Mouse (Mus musculus) midbrain, embryonic 14.5 days (tissue): ENCODE measurements at regions not wholly inside any gene's neighbourhood (a gene's known extent, or its start where the extent isn't known, plus 50 kb on each side); places are given as distances from the start of the nearest gene placed in this dataset.

Experiments
- ATAC-seq: fragments of 200-750 bp; cut with Nextera tagmentation; 2 replicates; pipeline ENCODE4 v1.8.0; 2017; ENCODE audit warnings: moderate number of reproducible peaks, moderate library complexity; ENCODE audit not compliant: low FRiP score, low TSS enrichment
- DNase-seq: peaks from one replicate; pipeline ENCODE4 v3.0.0-alpha.2; 2015
- H3K27ac ChIP-seq: fragments of 300-500 bp; sonication (generic); replicated peaks from 2 replicates; pipeline ENCODE4 v1.5.1; 2014; ENCODE audit warnings: mild to moderate bottlenecking, low read depth, low read length, moderate library complexity
- H3K27me3 ChIP-seq: fragments of 300-500 bp; sonication (generic); 2 replicates; pipeline ENCODE4 v1.6.1; 2014; ENCODE audit warnings: low read length, control low read depth, mixed read lengths; ENCODE audit not compliant: control insufficient read depth, insufficient read depth
- H3K36me3 ChIP-seq: fragments of 300-500 bp; sonication (generic); 2 replicates; pipeline ENCODE4 v1.6.1; 2014; ENCODE audit warnings: low read length, control low read depth; ENCODE audit not compliant: control insufficient read depth, insufficient read depth
- H3K4me1 ChIP-seq: fragments of 300-500 bp; sonication (generic); 2 replicates; pipeline ENCODE4 v1.6.1; 2014; ENCODE audit warnings: mild to moderate bottlenecking, antibody characterized with exemption, low read length, control low read depth; ENCODE audit not compliant: control insufficient read depth, insufficient read depth
- H3K4me2 ChIP-seq: fragments of 300-500 bp; sonication (generic); 2 replicates; pipeline ENCODE4 v1.6.1; 2014; ENCODE audit warnings: mild to moderate bottlenecking, low read length, moderate library complexity
- H3K4me3 ChIP-seq: fragments of 300-500 bp; sonication (generic); replicated peaks from 2 replicates; pipeline ENCODE4 v1.5.1; 2014; ENCODE audit warnings: low read depth, low read length
- H3K9ac ChIP-seq: fragments of 300-500 bp; sonication (generic); replicated peaks from 2 replicates; pipeline ENCODE4 v1.6.1; 2014; ENCODE audit warnings: mild to moderate bottlenecking, low read length, moderate library complexity
- H3K9me3 ChIP-seq: fragments of 300-500 bp; sonication (generic); 2 replicates; pipeline ENCODE4 v1.6.1; 2016; ENCODE audit warnings: low read length, control low read depth, mixed read lengths; ENCODE audit not compliant: control insufficient read depth
- WGBS: fragments of 180-500 bp; shearing (Covaris S2); extraction: QIAGEN DNeasy Blood & Tissue Kit; methylation state at CpG from one replicate; pipeline ENCODE4 v1.1.7; 2014; 5-methylcytosine and 5-hydroxymethylcytosine counted together

DNA sequence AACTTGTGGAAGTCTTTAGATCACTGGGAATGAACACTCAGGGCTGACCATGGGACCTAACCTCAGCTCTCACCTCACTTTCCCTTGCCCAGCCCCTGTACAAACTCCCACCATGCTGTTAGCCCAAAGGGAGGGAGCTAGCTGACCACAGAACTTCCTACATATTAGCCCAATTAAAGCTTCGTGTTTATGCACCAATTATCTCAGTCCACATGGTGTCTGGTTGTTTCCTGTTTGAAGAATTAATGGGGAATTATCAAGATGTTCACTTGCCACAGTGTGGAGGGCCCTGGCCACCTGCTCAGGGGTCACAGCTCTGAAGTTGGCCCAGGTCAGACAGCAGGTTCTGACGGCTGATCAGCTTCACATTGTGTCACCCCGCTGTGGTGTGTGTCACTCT lies 402.5 kb downstream of the Matn1 start:
- Histone ChIP-seq H3K4me3 (no peak overlapping the region), H3K27ac (no peak overlapping the region), H3K36me3 (no peaks in the 10 kb centered on the region), H3K27me3 (no peaks in the 10 kb centered on the region), H3K4me1 (no peaks in the 10 kb centered on the region), H3K4me2 (no peak overlapping the region), H3K9ac (no peak overlapping the region), H3K9me3 (no peaks in the 10 kb centered on the region)
- ATAC-seq (no peak), DNase-seq (no peak)
- 69% methylated on average over 3 of the region's 3 CpGs for WGBS

DNA sequence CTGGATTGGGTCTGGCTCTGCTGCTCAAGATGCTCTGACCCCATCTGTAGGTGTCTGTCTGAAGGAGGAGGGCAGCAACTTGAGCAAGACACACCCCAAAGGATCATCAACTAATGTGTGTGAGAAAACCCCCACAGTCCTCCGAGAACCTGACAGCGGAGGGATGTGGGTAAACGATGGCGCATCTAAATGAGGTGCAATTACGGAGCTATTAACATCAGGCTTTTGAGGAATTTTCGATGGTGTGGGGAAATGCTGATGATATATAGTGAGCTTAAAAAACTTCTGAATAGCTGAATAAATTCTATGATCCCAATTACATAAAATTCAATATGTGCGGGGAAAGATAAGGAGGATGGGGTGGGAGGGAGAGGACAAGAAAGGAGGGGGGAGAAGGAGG lies 406.1 kb downstream of the Matn1 start:
- Histone ChIP-seq H3K4me3 (no peak overlapping the region), H3K27ac (no peak overlapping the region), H3K36me3 (no peaks in the 10 kb centered on the region), H3K4me1 (no peaks in the 10 kb centered on the region), H3K9ac (no peak overlapping the region), H3K4me2 (no peak overlapping the region), H3K27me3 (no peaks in the 10 kb centered on the region), H3K9me3 (no peaks in the 10 kb centered on the region)
- DNase-seq, result no peak
- WGBS, result 59% methylated on average over 7 of the region's 7 CpGs
- no peak for ATAC-seq

DNA sequence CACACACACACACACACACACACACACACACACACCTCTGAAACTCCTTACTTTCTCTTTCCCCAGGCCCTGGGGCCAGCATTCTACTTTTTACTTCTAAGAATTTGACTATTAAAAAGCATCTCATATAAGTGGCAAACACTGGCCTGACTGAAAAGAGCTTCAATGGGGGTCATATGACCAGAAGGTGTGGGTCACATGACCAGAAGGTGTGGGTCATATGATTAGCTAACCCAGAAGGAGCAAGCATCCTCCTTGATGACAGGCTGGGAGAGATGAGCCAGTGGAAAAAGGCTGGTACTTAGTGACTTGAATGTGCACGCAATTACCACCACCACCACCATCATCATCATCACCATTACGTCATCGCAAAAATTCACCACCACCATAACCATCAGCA lies 410.7 kb downstream of the Matn1 start:
- no peak for ATAC-seq
- 100% methylated on average over 3 of the region's 3 CpGs for WGBS
- no peak overlapping the region for H3K4me3 ChIP-seq

DNA sequence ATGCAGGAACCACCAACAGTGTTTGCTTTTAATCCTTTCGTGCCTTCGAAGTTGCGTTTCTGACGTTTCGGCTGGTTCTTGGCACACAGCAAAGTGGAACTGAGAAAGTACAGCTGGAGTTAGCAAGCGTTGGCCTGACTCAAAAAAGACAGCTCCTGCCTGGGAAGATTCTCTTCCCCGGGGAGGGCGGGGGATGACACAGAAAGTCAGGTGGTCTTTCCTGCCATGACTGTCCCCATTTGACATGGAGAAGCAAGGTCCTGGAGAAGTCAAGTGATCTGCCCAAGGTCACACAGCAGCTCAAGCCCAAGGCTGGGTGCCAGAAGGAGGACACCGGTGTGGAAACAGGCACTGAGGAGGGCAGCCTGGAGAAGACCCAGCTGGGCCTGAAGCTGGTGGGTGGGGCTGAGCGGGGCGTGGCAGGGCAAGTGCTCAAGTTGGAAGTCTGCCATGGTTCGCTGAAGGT lies 411.4 kb downstream of the Matn1 start:
- Histone ChIP-seq H3K4me3 (no peak overlapping the region), H3K4me1 (no peaks in the 10 kb centered on the region), H3K9me3 (no peaks in the 10 kb centered on the region), H3K9ac (no peak overlapping the region), H3K36me3 (no peaks in the 10 kb centered on the region), H3K27ac (no peak overlapping the region), H3K4me2 (no peak overlapping the region), H3K27me3 (no peaks in the 10 kb centered on the region)
- 95% methylated on average over 12 of the region's 12 CpGs for WGBS
- DNase-seq (no peak), ATAC-seq (no peak)

More for the DNA sequence above, 410.7 kb downstream of the Matn1 start:
- H3K9ac ChIP-seq, result no peak overlapping the region
- H3K27me3 ChIP-seq, result no peaks in the 10 kb centered on the region
- H3K4me2 ChIP-seq, result no peak overlapping the region
- no peak for DNase-seq
- H3K36me3 ChIP-seq, result no peaks in the 10 kb centered on the region
- no peaks in the 10 kb centered on the region for H3K9me3 ChIP-seq
- H3K27ac ChIP-seq, result no peak overlapping the region
- no peaks in the 10 kb centered on the region for H3K4me1 ChIP-seq

- WGBS, result 81% methylated on average over 12 of the region's 12 CpGs
- Histone ChIP-seq H3K27me3 (no peaks in the 10 kb centered on the region), H3K27ac (no peak overlapping the region), H3K4me1 (no peaks in the 10 kb centered on the region), H3K36me3 (no peaks in the 10 kb centered on the region), H3K9ac (no peak overlapping the region), H3K4me3 (no peak overlapping the region), H3K9me3 (no peaks in the 10 kb centered on the region), H3K4me2 (no peak overlapping the region)
- DNase-seq (no peak), ATAC-seq (no peak)
Measured at GRCm38 (mm10) chr4:131356316-131356715, 412.1 kb downstream of the Matn1 start.

DNA sequence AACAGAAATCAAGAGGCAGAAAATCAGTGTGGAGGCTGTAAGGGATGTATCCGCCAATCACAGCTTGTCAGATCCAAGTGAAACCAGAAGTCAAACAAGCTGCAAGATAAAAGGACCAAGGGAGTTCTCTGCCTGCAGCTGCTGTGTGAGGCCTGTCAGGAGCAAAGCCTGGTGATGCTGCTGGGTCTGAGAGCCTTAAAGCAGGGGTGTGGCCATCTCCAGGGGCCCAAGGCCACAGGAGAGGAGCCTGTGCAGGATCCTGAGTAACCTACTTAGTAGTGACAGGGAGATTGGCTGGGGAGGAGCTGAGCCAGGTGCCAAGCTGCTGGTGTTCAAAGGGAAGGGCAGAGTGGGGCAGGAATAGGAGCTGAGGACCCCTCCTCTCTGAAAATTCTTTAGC lies 418.8 kb downstream of the Matn1 start:
- no peaks in the 10 kb centered on the region for H3K36me3 ChIP-seq
- H3K4me2 ChIP-seq, result no peak overlapping the region
- no peaks in the 10 kb centered on the region for H3K27me3 ChIP-seq
- no peak overlapping the region for H3K4me3 ChIP-seq
- H3K27ac ChIP-seq, result no peak overlapping the region
- H3K4me1 ChIP-seq, result no peaks in the 10 kb centered on the region
- no peak overlapping the region for H3K9ac ChIP-seq
- DNase-seq (no peak), ATAC-seq (no peak)
- H3K9me3 ChIP-seq, result no peaks in the 10 kb centered on the region
- 58% methylated on average over 1 of the region's 1 CpGs for WGBS

DNA sequence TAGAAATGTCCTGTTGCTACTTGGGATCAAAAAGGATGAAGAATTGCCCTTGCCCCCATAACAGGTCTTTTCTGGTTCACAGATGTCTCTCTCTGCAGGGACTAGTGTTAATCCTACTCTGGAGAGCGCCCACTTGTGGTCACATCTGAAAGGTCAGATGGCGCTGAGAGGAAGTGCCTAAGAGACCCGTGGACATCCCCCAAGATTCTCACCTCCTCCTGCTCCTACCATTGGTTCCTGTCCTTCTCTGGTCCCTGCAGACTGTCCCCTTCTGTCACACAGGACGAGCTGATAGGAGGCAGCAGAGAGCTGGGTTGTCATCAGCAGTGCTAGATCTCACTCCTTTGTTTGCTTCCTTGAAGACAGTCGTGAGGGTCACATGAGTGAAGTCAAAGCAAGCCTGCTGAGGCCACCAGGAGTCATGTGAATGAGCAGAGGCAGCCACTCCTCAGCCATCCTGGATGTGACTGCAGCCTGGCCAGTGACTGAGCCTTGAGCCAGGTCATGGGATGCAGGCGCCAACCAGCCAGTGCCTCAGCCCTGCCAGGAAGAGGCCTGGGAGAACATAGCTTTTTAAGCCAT lies 420.6 kb downstream of the Matn1 start:
- no peak overlapping the region for H3K4me2 ChIP-seq
- no peaks in the 10 kb centered on the region for H3K9me3 ChIP-seq
- H3K9ac ChIP-seq, result no peak overlapping the region
- 32% methylated on average over 6 of the region's 6 CpGs for WGBS
- no peaks in the 10 kb centered on the region for H3K36me3 ChIP-seq
- H3K4me3 ChIP-seq, result no peak overlapping the region
- no peak for ATAC-seq
- H3K27me3 ChIP-seq, result no peaks in the 10 kb centered on the region
- H3K4me1 ChIP-seq, result no peaks in the 10 kb centered on the region
- H3K27ac ChIP-seq, result no peak overlapping the region
- DNase-seq, result peak; percentile 35

DNA sequence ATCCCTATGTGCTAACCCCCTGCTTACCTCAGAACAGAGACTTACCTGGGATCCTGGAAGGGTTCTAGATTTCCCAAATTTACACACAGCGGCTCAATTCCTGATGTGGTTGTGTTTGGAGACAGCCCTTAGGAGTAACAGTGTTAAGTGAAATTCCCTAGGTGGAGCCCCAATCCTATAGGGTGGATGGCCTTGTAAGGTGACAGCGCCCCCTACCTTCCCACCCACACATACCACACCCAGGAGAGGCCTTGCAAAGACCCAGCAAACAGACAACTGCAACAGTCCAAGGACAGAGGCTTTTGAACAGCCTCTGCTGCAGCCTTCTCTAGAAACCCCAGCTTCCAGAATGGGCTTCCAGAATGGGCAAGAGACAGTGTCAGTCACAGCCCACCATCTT lies 421.8 kb downstream of the Matn1 start:
- Histone ChIP-seq H3K4me3 (no peak overlapping the region), H3K27me3 (no peaks in the 10 kb centered on the region), H3K4me2 (no peak overlapping the region), H3K9ac (no peak overlapping the region), H3K9me3 (no peaks in the 10 kb centered on the region), H3K27ac (no peak overlapping the region), H3K36me3 (no peaks in the 10 kb centered on the region), H3K4me1 (no peaks in the 10 kb centered on the region)
- DNase-seq, result no peak
- WGBS, result 61% methylated on average over 2 of the region's 2 CpGs
- no peak for ATAC-seq

GRCm38 (mm10) chr4:131366656-131367055 lies 422.5 kb downstream of the Matn1 start:
- no peak overlapping the region for H3K4me3 ChIP-seq
- no peak for DNase-seq
- no peaks in the 10 kb centered on the region for H3K27me3 ChIP-seq
- H3K9ac ChIP-seq, result no peak overlapping the region
- ATAC-seq, result no peak
- no peaks in the 10 kb centered on the region for H3K9me3 ChIP-seq
- WGBS, result 62% methylated on average over 1 of the region's 1 CpGs
- H3K4me1 ChIP-seq, result no peaks in the 10 kb centered on the region
- no peaks in the 10 kb centered on the region for H3K36me3 ChIP-seq
- H3K27ac ChIP-seq, result no peak overlapping the region
- no peak overlapping the region for H3K4me2 ChIP-seq
